Mouse (Mus musculus) thymus, adult 2 months (tissue): ENCODE measurements around the gene Golph3l.

Experiments
- CTCF ChIP-seq: fragments of 200-500 bp; IDR thresholded peaks from 2 replicates; pipeline ENCODE4 v1.5.1; 2012; ENCODE audit warnings: mild to moderate bottlenecking, control low read depth, low read length, moderate library complexity, borderline replicate concordance; ENCODE audit not compliant: control insufficient read depth, poor library complexity, insufficient read depth; ENCODE audit errors: extremely low read depth
- POLR2A ChIP-seq: fragments of 200-500 bp; IDR thresholded peaks from 2 replicates; pipeline ENCODE4 v1.6.1; 2012; ENCODE audit warnings: mild to moderate bottlenecking, low read length, control low read depth, moderate library complexity; ENCODE audit not compliant: control insufficient read depth, poor library complexity, insufficient read depth; ENCODE audit errors: extremely low read depth

- TF ChIP-seq CTCF, result no peak
- TF ChIP-seq POLR2A, result no peak
Observed at GRCm38 (mm10) chr3:95569585-95569984, 19.1 kb upstream of the Golph3l start.
